ENCODE assay signal across 1 mouse cellular context in the genomic region with DNA sequence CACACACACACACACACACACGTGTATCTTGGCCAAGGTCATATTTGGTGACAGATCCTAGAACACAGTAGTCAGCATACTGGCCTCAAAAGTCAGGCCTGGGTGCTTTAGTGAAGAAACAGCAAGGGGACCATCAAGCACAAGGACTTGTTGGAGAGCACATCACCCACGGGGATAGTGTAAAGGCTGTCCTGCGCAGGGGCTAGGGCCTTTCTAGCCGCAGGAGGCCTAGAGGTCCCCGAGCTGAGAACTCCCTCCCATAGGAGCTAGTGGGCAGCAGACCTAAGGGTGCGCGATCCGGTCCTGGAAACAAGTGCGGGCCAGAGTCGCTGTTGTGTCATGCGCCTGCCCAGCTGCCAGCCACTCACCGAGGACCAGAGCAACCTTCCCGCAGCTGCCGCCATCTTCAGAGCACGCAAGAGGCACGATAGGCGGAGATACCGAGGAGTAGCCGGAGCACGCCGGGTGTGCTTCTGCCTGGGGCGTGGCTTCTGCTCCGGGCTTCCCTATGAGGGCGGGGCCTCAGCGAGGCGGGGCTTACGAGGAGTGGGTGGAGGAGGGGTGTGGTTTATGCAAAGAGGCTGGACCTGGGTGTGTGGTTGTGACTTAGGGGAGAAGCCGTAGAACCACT.
TF ChIP-seq lines count a peak whose summit lies in the region.

Prdx3 (minus strand) TSS at position 493 of the 631 bp plus-strand sequence.

TF ChIP-seq in CH12.LX, 34 proteins besides CTCF, POLR2A, EP300 and RAD21 (continued from another document):
- TF ChIP-seq ELF1 (IDR thresholded peaks at IDR 0.05; ENCODE audit: low read depth, low read length) (peak; percentile 62; the same call in 1 of the 2 replicates), JUND (conservative IDR thresholded peaks at IDR 0.05; ENCODE audit: low read depth, low read length) (no peak), E2F4 (IDR thresholded peaks at IDR 0.05; ENCODE audit: insufficient replicate concordance, low read depth, low read length) (no peak), MAZ (IDR thresholded peaks at IDR 0.05; ENCODE audit: low read depth, low read length) (peak; percentile 32; the same call in 1 of the 2 replicates), NRF1 (IDR thresholded peaks at IDR 0.05; ENCODE audit: low read depth, low read length) (peak; percentile 77), ETS1 (conservative IDR thresholded peaks at IDR 0.05; ENCODE audit: low read depth, low read length) (no peak), IRF4 (IDR thresholded peaks at IDR 0.05; ENCODE audit: low read depth, low read length) (no peak), POLR2AphosphoS2 (IDR thresholded peaks at IDR 0.05; ENCODE audit: low read depth, low read length) (peak; percentile 79; the same call in 1 of the 2 replicates), MYC (IDR thresholded peaks at IDR 0.05; ENCODE audit: low read depth, low read length) (peak; percentile 69; the same call in 1 of the 2 replicates), KAT2A (IDR thresholded peaks at IDR 0.05; ENCODE audit: insufficient replicate concordance, low read length) (no peak), TBP (conservative IDR thresholded peaks at IDR 0.05; ENCODE audit: low read depth, low read length) (peak; percentile 73), MAFK (IDR thresholded peaks at IDR 0.05; ENCODE audit: insufficient replicate concordance, low read length) (no peak), MAX (IDR thresholded peaks at IDR 0.05; ENCODE audit: low read length) (peak; percentile 45; the same call in 1 of the 2 replicates), HCFC1 (IDR thresholded peaks at IDR 0.05; ENCODE audit: low read depth, low read length) (peak; percentile 49), CHD1 (IDR thresholded peaks at IDR 0.05; ENCODE audit: low read depth, low read length) (no peak), USF1 (IDR thresholded peaks at IDR 0.05; ENCODE audit: low read depth, low read length) (no peak), ZC3H11A (IDR thresholded peaks at IDR 0.05; ENCODE audit: low read depth, low read length) (no peak), NELFE (IDR thresholded peaks at IDR 0.05; ENCODE audit: low read depth, low read length) (peak; percentile 84), ZMIZ1 (IDR thresholded peaks at IDR 0.05; ENCODE audit: low read depth, low read length) (peak; percentile 73), CHD2 (IDR thresholded peaks at IDR 0.05; ENCODE audit: low read length) (no peak), SMC3 (IDR thresholded peaks at IDR 0.05; ENCODE audit: low read depth, low read length) (no peak), MXI1 (IDR thresholded peaks at IDR 0.05; ENCODE audit: low read depth, low read length) (peak; percentile 64; the same call in 1 of the 2 replicates), RCOR1 (conservative IDR thresholded peaks at IDR 0.05; ENCODE audit: low read depth, low read length) (no peak), TCF12 (IDR thresholded peaks at IDR 0.05; ENCODE audit: low read depth, low read length) (peak; percentile 75), UBTF (IDR thresholded peaks at IDR 0.05; ENCODE audit: low read depth, low read length) (0 out of 2 replicates have a peak, but pooled peaks have one; percentile 47)
